ENCODE assay signal across 8 mouse cellular contexts in the genomic region with DNA sequence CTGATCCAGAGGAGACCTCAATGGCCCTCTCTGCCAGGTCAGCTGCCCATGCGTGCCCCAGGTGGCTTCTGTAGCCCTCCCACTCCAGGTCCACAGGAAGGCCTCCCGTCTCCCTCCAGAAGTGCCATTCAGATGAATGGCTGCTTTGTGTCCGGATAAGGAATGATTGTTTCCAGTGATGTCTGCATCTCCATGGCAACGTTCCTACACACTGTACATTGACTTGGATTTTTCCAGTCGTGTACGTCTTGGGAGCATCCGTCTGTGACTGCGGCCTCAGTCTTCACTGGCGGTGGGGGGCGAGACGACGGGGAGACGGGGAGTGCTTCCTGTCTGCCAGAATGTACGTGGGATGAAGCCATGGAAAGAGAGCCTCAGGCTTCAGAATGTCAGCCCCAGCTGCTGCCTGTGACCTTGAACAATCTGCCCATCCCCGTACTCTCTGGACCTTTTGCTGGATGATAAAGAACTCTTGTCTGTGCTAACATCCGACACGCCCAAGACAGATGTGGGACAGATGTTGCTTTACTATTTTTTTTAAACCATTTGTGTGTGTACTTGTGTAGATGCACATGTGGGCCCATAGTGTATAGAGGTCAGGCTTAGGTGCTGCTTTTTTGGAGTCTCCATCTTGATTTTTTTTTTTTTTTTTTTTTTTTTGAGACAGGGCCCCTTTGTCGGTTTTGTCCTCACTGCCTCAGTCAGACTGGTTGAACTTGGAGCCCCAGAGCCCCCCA.
DNase-seq lines count a peak whose midpoint lies in the region; ATAC-seq and TF ChIP-seq lines count a peak whose summit lies in the region.

No protein-coding gene starts in this region.

- DNase-seq in left cerebral cortex, adult 2 months (ENCODE audit: extremely low spot score in 1 of 2, low spot score in 2 of 2) = peak; percentile 36 to 49
- no peak for DNase-seq in left cerebral cortex, adult 11 months (ENCODE audit: low spot score)
- DNase-seq in retina, postnatal 1 day = peak; percentile 82
- DNase-seq in cerebellum, adult 2 months = no peak
- DNase-seq in gastrocnemius, adult 2 months = no peak
- DNase-seq in spleen, adult 18-20 months = no peak

- TF ChIP-seq POLR2A in cerebellum, adult 2 months (IDR thresholded peaks at IDR 0.05; ENCODE audit: borderline replicate concordance, insufficient read depth, low read length) = no peak

- no peaks in the 10 kb centered on the region for H3K36me3 ChIP-seq in embryonic facial prominence, embryonic 13.5 days
- no peaks in the 10 kb centered on the region for H3K36me3 ChIP-seq in intestine, embryonic 16.5 days (ENCODE audit: control insufficient read depth, insufficient read depth, low read length)

- no peak overlapping the region for H3K4me3 ChIP-seq in left cerebral cortex, adult 2 months
- no peak overlapping the region for H3K4me3 ChIP-seq in embryonic facial prominence, embryonic 13.5 days
- no peak overlapping the region for H3K4me3 ChIP-seq in intestine, embryonic 16.5 days (ENCODE audit: low read length)
- H3K4me3 ChIP-seq in cerebellum, adult 2 months (replicated peaks; ENCODE audit: insufficient read depth, low read depth, low read length) = no peak overlapping the region
- no peak overlapping the region for H3K4me3 ChIP-seq in gastrocnemius, adult 2 months

- H3K27ac ChIP-seq in left cerebral cortex, adult 2 months = no peak overlapping the region
- H3K27ac ChIP-seq in embryonic facial prominence, embryonic 13.5 days = peak overlapping the region; percentile 76
- no peak overlapping the region; the same call in 1 of the 2 replicates for H3K27ac ChIP-seq in intestine, embryonic 16.5 days (ENCODE audit: low read length)
- H3K27ac ChIP-seq in cerebellum, adult 2 months (ENCODE audit: insufficient read depth, low read length) = no peak overlapping the region
- no peak overlapping the region for H3K27ac ChIP-seq in gastrocnemius, adult 2 months

- no peak overlapping the region for H3K4me2 ChIP-seq in embryonic facial prominence, embryonic 13.5 days
- H3K4me2 ChIP-seq in intestine, embryonic 16.5 days (ENCODE audit: low read depth, low read length) = no peak overlapping the region

- TF ChIP-seq CTCF in left cerebral cortex, adult 2 months (IDR thresholded peaks at IDR 0.05) = no peak
- no peak for TF ChIP-seq CTCF in cerebellum, adult 2 months (IDR thresholded peaks at IDR 0.05; ENCODE audit: borderline replicate concordance, insufficient read depth, low read depth, low read length)
- TF ChIP-seq CTCF in gastrocnemius, adult 2 months (IDR thresholded peaks at IDR 0.05) = no peak

- peak; percentile 75 for ATAC-seq in embryonic facial prominence, embryonic 13.5 days (ENCODE audit: insufficient number of reproducible peaks, insufficient read depth, low FRiP score, low TSS enrichment, low read depth)
- peak; percentile 72 for ATAC-seq in intestine, embryonic 16.5 days

- H3K27me3 ChIP-seq in embryonic facial prominence, embryonic 13.5 days = peaks cover 21% of the 10 kb centered on the region; the same call in 1 of the 2 replicates
- H3K27me3 ChIP-seq in intestine, embryonic 16.5 days (replicated peaks; ENCODE audit: control insufficient read depth, insufficient read depth, low read length) = peaks cover 10% of the 10 kb centered on the region; the same call in 1 of the 2 replicates
- H3K27me3 ChIP-seq in cerebellum, adult 2 months (ENCODE audit: control insufficient read depth, insufficient read depth, low read length) = no peaks in the 10 kb centered on the region

- H3K4me1 ChIP-seq in embryonic facial prominence, embryonic 13.5 days = peaks cover 28% of the 10 kb centered on the region
- H3K4me1 ChIP-seq in intestine, embryonic 16.5 days (ENCODE audit: control insufficient read depth, insufficient read depth, low read length) = peaks cover 12% of the 10 kb centered on the region
- peaks cover 10% of the 10 kb centered on the region for H3K4me1 ChIP-seq in cerebellum, adult 2 months (ENCODE audit: control insufficient read depth, insufficient read depth, low read length)

- no peak overlapping the region for H3K9ac ChIP-seq in embryonic facial prominence, embryonic 13.5 days
- H3K9ac ChIP-seq in intestine, embryonic 16.5 days (ENCODE audit: low read depth, low read length) = no peak overlapping the region

- WGBS in embryonic facial prominence, embryonic 13.5 days = 22% methylated on average over 18 of the region's 18 CpGs
- 30% methylated on average over 18 of the region's 18 CpGs for WGBS in intestine, embryonic 16.5 days
- WGBS in cerebellum, adult 2 months = 49% methylated on average over 18 of the region's 18 CpGs

- H3K9me3 ChIP-seq in embryonic facial prominence, embryonic 13.5 days = no peaks in the 10 kb centered on the region
- H3K9me3 ChIP-seq in intestine, embryonic 16.5 days (ENCODE audit: control insufficient read depth, low read length) = no peaks in the 10 kb centered on the region

- intact Hi-C loops in left cerebral cortex, adult 2 months (cut with DNase I) = no loop called here
- intact Hi-C loops in gastrocnemius, adult 2 months (cut with DNase I) = no loop called here

Comparison
In these comparisons a context has a peak if more than half of its experiments do, and no peak if none do; other contexts are left out.
1. DNase-seq: peak in left cerebral cortex, adult 2 months (2 of 2) and retina, postnatal 1 day (single experiment); none in left cerebral cortex, adult 11 months (single experiment), cerebellum, adult 2 months (0 of 2), gastrocnemius, adult 2 months (single experiment) and spleen, adult 18-20 months (0 of 2).